Mouse (Mus musculus) left cerebral cortex, postnatal 10 days (tissue): ENCODE data around the gene A630089N07Rik. TPM values are rescaled to one million over a fixed set of nuclear protein-coding genes. Genes with fewer than 3 reads are reported as not detected.
"Not testable (repeated sequence)": the region's sequence is repeated elsewhere in the genome, so short reads cannot be mapped to it uniquely, and the experiment has no call there.

ENCODE experiments used
- DNase-seq, 2 experiments: peaks; one replicate each; pipeline ENCODE4 v3.0.0; 2021 to 2022; ENCODE audit warnings: low spot score in 2 of 2, mixed read lengths in 1 of 2; ENCODE audit errors: extremely low spot score in 1 of 2
- intact Hi-C: fragments of 180-260 bp; cut with DNase I; formaldehyde crosslinking; loops from one replicate; pipeline ENCODE4 v1.15.1; 2025
- total RNA-seq, 2 experiments: library from RNA; stranded (reverse); gene quantifications; 2 replicates each; pipeline ENCODE4 v1.2.3; 2021

The A630089N07Rik gene
- total RNA-seq, result 1 to 10 TPM; 7.2 to 8.2 TPM

DNA sequence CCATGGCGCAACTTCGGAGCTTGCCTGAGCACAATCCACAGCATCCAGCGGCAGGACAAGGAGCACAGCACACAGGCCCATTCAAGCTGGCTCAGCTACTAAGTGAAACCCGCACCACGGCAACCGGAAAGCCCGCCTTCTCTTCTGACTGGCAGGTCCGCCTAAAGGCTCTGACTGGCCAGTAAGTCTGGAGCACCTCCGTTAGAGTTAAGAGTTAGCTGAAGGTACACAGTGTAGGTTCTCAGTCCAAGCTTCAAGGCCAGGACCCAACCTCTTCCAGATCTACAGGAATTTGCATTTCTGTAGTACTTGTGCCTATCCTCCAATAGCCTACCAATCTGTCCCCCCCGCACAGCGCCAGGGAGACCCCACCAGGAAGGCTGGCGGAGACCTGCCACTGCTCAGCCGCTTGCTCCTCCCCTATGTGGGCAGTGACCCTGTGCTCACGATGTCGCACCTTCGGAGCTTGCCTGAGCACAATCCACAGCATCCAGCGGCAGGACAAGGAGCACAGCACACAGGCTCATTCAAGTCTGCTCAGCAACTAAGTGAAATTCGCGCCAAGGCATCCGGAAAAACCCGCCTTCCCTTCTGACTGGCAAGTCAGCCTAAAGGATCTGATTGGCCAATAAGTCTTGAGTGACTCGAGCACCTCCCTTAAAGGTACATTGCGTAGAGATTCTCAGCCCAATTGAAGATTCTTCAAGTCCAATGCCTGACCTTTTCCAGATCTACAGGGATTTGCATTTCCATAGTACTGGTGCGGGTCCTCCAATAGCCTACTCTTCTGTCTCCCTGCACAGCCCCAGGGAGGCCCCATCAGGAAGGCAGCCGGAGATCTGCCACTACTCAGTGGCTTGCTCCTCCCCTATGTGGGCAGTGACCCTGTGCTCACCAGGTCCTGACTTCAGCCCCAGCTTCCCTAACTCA is at the start of gene A630089N07Rik:
Gene A630089N07Rik (minus strand): TSS at position 562 of the 930 bp plus-strand sequence.
- peak; percentile 83 to 86 for DNase-seq
- intact Hi-C loops, result not testable (repeated sequence)

DNA sequence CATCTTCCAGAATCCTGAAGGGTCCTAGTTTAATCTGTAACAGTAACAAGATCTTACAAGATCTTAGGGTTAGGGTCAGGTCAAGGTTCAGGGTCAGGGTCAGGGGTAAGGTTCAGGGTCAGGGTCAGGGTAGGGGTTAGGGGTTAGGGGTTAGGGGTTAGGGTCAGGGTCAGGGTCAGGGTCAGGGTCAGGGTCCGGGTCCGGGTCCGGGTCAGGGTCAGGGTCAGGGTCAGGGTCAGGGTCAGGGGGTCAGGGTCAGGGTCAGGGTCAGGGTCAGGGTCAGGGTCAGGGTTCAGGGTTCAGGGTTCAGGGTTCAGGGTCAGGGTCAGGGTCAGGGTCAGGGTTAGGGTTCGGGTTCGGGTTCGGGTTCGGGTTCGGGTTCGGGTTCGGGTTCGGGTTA is 24.9 kb upstream of the A630089N07Rik start:
- intact Hi-C loops, result no loop called here
- DNase-seq, result no peak

DNA sequence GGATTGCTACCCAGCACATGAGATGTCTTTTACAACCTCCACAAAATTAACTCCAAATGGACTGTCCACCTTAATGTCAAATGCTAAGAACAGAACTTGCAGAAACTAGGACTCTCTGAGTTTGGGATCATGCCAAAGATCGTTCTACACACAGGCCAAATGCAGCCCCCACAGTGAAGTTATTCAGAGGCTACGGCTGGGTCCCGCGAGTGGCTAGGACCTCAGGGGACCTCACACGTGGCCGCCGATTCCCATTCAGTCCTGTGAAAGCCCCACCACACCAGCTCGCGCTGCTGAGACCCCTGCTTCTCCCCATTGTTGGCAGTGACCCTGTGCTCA is 731 bp downstream of the A630089N07Rik start:
- intact Hi-C loops, DNase-seq: not testable (repeated sequence)

DNA sequence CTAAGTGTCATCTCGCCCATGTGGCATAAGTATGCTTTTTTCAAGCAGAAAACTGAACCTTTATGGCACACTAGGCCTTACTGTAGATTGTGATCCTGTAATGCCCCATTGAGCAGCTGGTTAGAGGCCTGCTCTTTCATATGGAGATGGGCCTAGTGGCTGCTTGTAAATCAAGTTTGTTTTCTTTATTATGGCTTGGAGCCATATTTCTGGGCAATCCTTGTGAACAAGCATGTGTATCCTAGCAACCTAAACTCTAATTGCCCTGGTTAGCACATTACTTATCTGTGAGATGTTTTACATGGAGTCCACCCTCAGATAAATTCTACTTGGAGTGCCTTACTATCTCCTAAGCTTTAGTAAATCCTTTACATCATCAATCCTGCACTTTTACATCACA is 1.1 kb downstream of the A630089N07Rik start:
- intact Hi-C loops, DNase-seq: not testable (repeated sequence)

DNA sequence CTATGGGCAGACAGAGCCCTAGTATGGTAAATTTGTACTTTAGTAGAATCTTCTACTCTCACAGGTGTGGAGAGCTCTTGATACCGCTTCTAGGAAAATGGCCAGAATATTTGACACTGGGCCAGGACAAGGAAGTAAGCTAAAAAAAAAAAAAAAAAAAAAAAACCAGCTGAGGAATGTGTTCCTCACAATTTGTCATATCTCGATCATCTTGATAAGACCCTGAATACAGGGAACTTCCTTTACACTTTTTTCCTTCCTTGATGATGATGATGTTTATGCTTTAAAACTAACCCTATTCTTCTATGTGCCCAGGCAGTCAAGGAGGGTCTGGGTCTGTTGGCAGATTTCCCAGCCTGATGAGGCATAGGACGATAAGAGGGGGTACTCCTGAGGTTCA is 2.9 kb downstream of the A630089N07Rik start:
- DNase-seq, intact Hi-C loops: not testable (repeated sequence)

DNA sequence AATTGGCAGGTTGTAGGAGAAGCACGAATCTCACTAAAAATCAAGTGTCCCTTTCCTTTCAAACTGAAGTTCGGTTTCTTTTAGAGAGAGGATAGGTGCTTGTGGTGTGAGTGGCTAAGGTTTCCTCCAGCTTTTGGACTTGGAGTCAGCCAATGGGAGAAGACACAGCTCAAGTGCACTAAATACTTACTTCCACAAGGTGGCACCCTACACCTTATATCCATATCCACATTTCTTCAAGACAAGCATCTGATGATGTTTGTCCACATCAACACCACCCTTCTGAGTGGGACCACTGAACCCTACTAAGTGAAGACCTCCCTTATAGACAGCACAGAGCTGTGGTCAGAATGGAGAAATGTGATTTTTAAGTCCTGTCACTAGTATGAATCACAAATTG is 40.6 kb downstream of the A630089N07Rik start:
- intact Hi-C loops, result no loop called here
- DNase-seq, result peak in 1 of 2 experiments; percentile 3

DNA sequence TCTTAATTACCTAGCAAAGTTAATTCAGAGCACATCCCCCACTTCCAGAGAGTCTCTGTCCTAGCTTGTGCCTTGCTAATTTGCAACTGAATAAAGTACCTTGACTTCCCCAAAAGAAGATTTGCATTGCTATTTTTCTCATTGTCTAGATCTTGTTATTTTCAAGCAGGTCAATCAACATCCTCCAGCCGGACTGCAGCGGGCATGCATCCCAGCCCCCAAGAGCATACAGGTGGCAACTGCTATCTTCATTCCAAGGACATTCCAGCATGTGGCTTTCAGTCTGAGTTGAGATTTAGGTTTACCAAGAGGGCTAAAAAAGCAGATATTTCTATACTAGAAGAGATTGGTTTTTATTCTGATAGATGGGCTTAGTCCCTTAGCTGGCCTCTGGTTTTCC is 47.3 kb downstream of the A630089N07Rik start:
- not testable (repeated sequence) for DNase-seq

DNA sequence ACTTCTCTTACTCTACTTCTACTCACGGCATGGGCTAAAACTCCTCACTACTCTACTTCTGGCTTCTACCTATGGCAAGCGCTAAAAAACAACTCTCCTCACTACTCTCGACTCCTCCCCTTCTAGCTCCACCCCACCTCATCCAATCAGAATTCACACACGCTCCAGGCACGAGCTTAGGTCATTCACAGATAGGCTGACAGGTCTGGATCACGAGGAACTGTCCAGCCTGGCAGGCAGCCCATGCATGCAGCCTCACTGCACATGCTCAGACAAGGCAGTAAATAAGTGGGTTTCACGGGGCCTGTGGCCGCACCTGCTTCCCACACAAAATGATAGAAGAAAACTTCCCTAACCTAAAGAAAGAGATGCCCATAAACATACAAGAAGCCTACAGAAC is 56.1 kb downstream of the A630089N07Rik start:
- intact Hi-C loops, DNase-seq: not testable (repeated sequence)

More for the DNA sequence above, 47.3 kb downstream of the A630089N07Rik start:
- intact Hi-C loops, result not testable (repeated sequence)

DNA sequence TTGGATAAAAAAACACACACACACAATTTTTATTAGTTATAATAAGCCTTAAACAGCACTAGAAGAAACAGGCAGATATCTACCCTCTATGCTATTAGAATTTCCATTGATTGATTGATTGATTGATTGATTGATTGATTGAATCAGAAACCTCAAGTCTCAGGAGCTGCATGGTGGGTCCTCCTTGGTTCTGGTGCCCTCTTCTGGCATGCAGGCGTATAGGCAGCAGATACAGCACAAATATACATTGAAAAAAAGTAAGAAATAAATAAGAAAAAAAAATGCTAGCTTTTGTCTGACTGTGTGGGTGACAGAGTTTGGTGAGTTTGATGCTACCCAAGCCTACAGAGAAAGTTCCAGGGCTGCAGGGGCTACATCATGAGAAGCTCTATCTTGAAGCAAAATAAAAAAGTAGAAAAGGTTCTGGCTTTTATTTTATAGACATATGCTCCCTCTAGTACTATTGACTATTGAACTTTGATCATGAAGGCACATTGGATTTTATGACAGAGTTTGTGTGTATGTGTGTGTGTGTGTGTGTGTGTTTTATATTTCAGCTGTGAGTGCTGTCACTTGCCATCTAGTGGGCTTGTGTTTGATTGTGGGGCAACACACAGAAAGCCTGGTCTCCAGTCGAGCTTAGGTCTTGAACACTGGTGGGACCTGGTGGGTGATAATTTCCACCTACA is 59.4 kb downstream of the A630089N07Rik start:
- no peak for DNase-seq
- intact Hi-C loops, result no loop called here

DNA sequence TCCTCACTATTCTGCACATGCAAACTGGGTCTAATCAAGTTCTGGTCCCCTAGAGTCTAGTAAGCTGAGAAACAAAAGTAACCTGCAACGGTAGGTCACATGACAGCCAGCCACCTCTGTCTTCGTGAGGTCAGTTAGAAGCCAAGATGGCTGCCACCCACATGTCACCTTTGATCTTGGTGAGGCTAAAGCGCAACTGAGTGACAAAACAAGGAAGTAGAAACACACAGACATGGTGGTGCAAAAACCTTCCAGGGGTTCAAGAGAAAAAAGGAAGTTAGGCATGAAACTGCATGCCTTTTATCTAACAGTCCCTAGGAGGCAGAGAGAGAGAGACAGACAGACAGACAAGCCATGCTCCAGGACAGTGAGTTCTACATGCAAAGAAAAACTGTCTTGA is 60.2 kb downstream of the A630089N07Rik start:
- intact Hi-C loops, result no loop called here

DNA sequence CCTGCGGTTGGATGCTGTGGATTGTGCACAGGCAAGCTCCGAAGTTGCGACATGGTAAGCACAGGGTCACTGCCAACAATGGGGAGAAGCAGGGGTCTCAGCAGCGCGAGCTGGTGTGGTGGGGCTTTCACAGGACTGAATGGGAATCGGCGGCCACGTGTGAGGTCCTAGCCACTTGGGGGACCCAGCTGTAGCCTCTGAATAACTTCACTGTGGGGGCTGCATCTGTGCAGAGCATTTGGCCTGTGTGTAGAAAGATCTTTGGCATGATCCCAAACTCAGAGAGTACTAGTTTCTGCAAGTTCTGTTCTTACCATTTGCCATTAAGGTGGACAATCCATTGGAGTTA is 84.9 kb downstream of the A630089N07Rik start:
- intact Hi-C loops, DNase-seq: not testable (repeated sequence)

More for the DNA sequence above, 60.2 kb downstream of the A630089N07Rik start:
- DNase-seq, result no peak

DNA sequence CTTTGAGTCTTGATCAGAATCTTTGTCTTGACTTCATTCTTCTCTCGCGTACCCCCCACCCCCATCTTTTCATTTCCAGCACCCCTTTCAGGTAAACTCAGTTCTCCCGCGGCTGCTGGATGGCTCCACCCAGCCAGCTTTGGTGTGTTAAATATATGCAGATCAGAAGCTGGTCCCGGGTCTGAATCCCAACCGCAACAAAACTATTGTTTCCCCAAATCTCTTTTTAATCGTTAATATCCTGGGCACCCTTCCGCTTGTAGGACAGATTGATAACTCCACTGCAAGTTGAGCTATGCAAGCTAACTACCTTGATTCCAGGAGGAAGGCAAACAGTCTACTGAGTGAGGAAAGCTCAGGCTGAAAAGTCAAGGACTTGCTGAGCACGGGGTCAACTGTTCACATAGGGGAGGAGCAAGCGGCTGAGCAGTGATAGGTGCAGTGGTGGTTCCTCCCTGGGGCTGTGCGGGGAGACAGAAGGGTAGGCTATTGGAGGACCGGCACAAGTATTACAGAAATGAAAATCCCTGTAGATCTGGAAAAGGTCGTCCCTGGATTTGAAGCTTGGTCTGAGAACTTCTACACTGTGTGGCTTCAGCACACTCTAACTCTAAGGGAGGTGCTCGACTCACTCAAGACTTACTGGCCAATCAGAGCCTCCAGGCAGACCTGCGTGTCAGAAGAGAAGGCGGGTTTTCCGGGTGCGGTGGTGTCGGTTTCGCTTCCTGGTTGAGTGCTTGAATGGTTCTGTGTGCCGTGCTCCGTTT is 85.5 kb downstream of the A630089N07Rik start, which contains the start of gene B230307C23Rik:
Gene B230307C23Rik (plus strand): TSS at position 700 of the 767 bp plus-strand sequence.
- peak; percentile 87 to 89 for DNase-seq
- intact Hi-C loops, result no loop called here

DNA sequence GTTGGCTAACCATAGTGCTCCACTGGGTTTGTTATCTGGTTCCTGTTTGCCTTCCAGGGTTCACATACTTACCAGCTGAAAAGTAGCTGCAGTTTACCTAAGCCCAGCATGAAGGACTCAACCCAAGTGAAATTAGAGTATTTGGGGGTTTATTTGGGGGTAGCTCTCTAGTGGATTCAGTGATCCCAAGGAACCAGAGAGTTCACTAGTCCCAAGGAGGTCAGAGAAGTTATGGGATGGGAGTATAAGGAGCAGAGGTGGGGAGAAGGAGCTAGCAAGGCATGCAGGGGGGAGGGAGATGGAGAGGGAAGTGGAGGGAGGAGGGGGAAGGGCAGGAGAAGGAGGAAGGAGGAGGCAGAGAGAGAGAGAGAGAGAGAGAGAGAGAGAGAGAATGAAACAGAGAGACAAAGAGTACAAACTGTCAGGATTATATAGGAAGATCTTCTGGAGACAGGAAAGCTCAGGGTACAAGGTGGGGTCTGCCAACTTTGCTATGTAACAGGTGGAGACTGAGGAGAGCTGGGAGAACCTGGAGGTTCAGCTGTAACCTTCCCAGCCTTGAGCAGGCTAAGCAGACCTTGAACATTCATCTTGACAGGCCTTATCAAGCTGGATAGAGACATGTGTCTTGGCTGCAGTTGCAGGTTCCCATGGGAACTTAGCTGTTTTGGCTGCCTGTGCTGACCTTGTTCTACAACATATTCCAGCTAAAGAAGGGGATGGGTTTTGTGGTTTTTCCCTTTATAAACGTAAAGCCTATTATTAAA is 86.2 kb downstream of the A630089N07Rik start:
- intact Hi-C loops, result no loop called here
- DNase-seq, result peak in 1 of 2 experiments; percentile 1

DNA sequence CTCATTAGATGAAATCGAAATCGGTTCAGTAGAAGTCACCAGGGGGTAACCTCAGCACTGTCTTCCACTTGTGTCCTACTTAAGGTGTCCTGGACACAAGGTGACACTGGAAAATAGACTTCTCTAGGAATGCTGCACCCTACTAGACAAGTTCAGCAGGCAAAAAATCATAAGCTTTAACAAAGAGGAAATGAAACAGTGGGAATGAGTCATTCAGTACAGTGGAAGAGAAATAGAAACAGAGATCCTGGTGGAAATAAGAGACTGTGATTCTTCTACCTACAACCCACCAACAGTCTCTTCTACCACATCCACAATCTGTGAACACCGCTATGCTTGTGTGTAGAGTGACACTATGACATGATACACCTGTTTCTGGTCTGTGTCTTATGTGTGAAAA is 89.8 kb downstream of the A630089N07Rik start:
- intact Hi-C loops, DNase-seq: not testable (repeated sequence)

DNA sequence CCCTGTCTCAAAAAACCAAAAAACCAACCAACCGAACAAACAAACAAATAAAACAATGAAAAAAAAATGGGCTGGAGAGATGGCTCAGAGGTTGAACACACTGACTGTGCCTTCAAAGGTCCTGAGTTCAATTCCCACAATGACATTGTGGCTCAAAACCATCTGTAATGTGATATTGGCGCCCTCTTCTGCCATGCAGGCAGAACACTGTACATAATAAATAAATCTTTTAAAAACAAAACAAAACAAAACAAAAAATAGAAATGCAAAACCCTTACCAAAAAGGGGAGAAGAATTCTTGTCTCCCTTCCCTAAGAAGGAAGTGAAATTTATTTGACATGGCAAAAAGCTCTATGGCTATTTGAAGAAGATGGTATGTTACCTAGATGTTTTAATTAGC is 90.7 kb downstream of the A630089N07Rik start:
- intact Hi-C loops, result no loop called here
- DNase-seq, result no peak

DNA sequence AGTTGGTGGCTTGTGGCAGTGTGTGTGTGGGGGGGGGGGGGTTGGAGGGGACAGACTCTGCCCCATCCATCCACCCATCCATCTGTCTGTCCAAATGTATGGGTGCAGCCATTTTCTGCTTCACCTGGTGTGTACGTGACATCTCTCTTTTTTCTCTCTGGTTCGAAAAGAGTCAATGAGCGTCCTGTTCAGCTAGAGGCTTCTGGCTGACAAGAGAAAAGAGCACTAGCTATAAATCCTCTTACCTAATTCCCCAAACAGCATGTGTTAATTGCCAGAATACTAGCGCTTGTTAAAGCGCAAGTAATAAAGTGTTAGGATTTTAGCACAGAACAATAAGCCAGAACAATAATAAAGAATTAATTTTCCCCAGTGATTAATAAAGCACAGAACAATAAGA is 97.7 kb downstream of the A630089N07Rik start:
- DNase-seq, result no peak
- intact Hi-C loops, result no loop called here

DNA sequence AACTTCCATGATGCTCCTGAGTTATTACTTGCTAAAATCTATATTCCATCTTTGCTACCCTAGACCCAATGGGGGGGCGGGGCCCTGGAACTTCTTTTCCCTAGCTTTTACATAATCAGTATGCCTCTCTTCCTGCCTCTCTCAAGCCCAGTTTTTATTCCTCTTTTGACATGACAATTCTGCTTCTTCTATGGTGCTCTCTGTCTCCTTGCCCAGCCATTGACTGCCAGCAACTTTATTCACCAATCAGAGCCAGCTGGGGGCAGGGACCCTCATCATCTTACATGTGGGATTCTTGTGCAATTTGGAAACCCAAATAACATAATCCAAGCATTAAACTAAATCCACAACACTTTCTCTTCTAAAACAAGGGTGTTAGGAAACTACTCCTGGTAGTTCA is 100.9 kb downstream of the A630089N07Rik start:
- DNase-seq, result no peak
- intact Hi-C loops, result no loop called here

DNA sequence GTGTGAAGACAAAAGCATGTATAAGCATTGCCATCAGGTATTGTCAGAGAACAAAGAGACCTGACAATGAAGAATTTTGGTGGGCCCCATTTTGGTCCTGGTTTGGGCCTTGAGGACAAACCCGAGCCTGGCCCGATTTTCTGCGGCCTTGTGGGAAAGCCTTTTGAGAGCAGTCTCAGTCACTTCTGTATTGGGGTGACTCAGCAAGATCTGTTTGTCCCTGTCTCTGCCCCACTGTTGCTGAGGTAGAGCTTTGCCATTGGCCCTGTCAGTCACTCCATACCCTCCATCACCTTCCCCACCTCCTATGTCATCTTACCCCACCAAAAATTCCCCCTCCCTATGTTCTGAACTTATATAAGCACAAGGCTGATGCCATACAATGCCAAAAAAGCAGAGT is 104.5 kb downstream of the A630089N07Rik start:
- intact Hi-C loops, result no loop called here
- no peak for DNase-seq
